In the genomic region with DNA sequence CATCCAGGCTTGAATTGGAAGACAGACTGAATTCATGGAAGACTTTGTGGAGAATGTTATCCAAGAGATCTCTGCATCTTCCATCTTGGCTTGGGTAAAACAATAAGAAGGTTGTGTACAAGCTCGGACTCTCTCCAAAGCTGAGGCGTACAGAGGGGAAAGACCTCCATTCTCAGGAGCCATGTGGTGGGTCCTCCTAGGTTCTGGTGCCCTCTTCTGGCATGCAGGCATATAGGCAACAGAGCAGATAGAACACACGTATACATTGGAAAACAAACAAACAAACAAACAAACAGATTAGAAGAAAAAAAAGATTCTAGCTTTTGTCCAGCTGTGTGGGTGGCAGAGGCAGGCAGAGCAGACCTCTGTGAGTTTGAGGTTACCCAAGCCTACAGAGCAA, we compare ENCODE assay signal across 10 mouse cellular contexts.
DNase-seq lines count a peak whose midpoint lies in the region; ATAC-seq lines count a peak whose summit lies in the region.
"Had no signal": no experiment of that assay in that cellular context is flagged by ENCODE, and none has a peak within 500 bp of the region (broad histone marks: within the 10 kb centered on the region; RNA-seq: fewer than 3 reads in every experiment).

No protein-coding gene starts in this region.

- 36% methylated on average over 3 of the region's 3 CpGs for WGBS in forebrain, embryonic 10.5 days
- 31% methylated on average over 3 of the region's 3 CpGs for WGBS in limb, embryonic 11.5 days

- no peaks in the 10 kb centered on the region for H3K36me3 ChIP-seq in forebrain, embryonic 10.5 days (replicated peaks)
- H3K36me3 ChIP-seq in limb, embryonic 11.5 days (ENCODE audit: control insufficient read depth, insufficient read depth, low read length) = no peaks in the 10 kb centered on the region
- H3K36me3 ChIP-seq: embryonic facial prominence, embryonic 15.5 days; lung, embryonic 15.5 days had no signal

- H3K4me1 ChIP-seq in forebrain, embryonic 10.5 days = no peaks in the 10 kb centered on the region
- no peaks in the 10 kb centered on the region for H3K4me1 ChIP-seq in limb, embryonic 11.5 days (ENCODE audit: control insufficient read depth, insufficient read depth, low read length)
- H3K4me1 ChIP-seq: embryonic facial prominence, embryonic 15.5 days; lung, embryonic 15.5 days had no signal

- no peak overlapping the region for H3K27ac ChIP-seq in forebrain, embryonic 10.5 days
- H3K27ac ChIP-seq in limb, embryonic 11.5 days (replicated peaks; ENCODE audit: low read depth, low read length) = no peak overlapping the region
- H3K27ac ChIP-seq: embryonic facial prominence, embryonic 15.5 days; lung, embryonic 15.5 days had no signal

- no peak for ATAC-seq in limb, embryonic 11.5 days (ENCODE audit: insufficient number of reproducible peaks, low FRiP score, low TSS enrichment, low read depth)

- H3K27me3 ChIP-seq in forebrain, embryonic 10.5 days (ENCODE audit: poor library complexity, severe bottlenecking) = no peaks in the 10 kb centered on the region
- no peaks in the 10 kb centered on the region for H3K27me3 ChIP-seq in limb, embryonic 11.5 days (ENCODE audit: control insufficient read depth, insufficient read depth, low read length)
- H3K27me3 ChIP-seq: embryonic facial prominence, embryonic 15.5 days; lung, embryonic 15.5 days had no signal

- no peak overlapping the region for H3K4me3 ChIP-seq in forebrain, embryonic 10.5 days
- H3K4me3 ChIP-seq in limb, embryonic 11.5 days (ENCODE audit: low read depth, low read length) = no peak overlapping the region
- H3K4me3 ChIP-seq: embryonic facial prominence, embryonic 15.5 days; lung, embryonic 15.5 days had no signal

- no peak overlapping the region for H3K9ac ChIP-seq in limb, embryonic 11.5 days (ENCODE audit: low read length)
- H3K9ac ChIP-seq: embryonic facial prominence, embryonic 15.5 days; lung, embryonic 15.5 days had no signal

- H3K9me3 ChIP-seq in forebrain, embryonic 10.5 days = no peaks in the 10 kb centered on the region
- H3K9me3 ChIP-seq in limb, embryonic 11.5 days (ENCODE audit: control insufficient read depth, low read length) = no peaks in the 10 kb centered on the region
- H3K9me3 ChIP-seq: embryonic facial prominence, embryonic 15.5 days; lung, embryonic 15.5 days had no signal

- DNase-seq in layer of hippocampus, postnatal 14 days (ENCODE audit: low spot score in 2 of 2) = peak; percentile 9 to 33
- no peak for DNase-seq in layer of hippocampus, adult 9-10 months (ENCODE audit: low spot score)
- DNase-seq in NIH3T3 (ENCODE audit: low read depth) = peak; percentile 68
- DNase-seq in forebrain, embryonic 10.5 days (ENCODE audit: extremely low spot score, low spot score) = peak; percentile 30
- DNase-seq in limb, embryonic 11.5 days (ENCODE audit: low spot score) = peak; percentile 67
- DNase-seq in retina, postnatal 7 days (ENCODE audit: low read depth, low spot score) = peak; percentile 42
- DNase-seq in adrenal gland, postnatal 4 days (ENCODE audit: low spot score in 2 of 2) = no peak
- no peak for DNase-seq in natural killer cell, adult 2 months (ENCODE audit: low spot score in 2 of 2)

- no peak overlapping the region for H3K4me2 ChIP-seq in limb, embryonic 11.5 days (ENCODE audit: low read depth, severe bottlenecking)
- H3K4me2 ChIP-seq: embryonic facial prominence, embryonic 15.5 days; lung, embryonic 15.5 days had no signal

Comparison
In these comparisons a context has a peak if more than half of its experiments do, and no peak if none do; other contexts are left out.
1. DNase-seq: peak in layer of hippocampus, postnatal 14 days (2 of 2), NIH3T3 (single experiment), forebrain, embryonic 10.5 days (single experiment), limb, embryonic 11.5 days (single experiment) and retina, postnatal 7 days (single experiment); none in layer of hippocampus, adult 9-10 months (single experiment), adrenal gland, postnatal 4 days (0 of 2) and natural killer cell, adult 2 months (0 of 2).